Mouse (Mus musculus): ENCODE measurements around the gene Tnxb.
"Not testable (repeated sequence)": the region's sequence is repeated elsewhere in the genome, so short reads cannot be mapped to it uniquely, and the experiment has no call there.

Gene Tnxb

GRCm38 (mm10) chr17:34681881-34682536, 11.7 kb downstream of the Tnxb start:
- peak; percentile 50 for DNase-seq (ENCODE audit: extremely low read depth, insufficient read length, low spot score)

- DNase-seq (ENCODE audit: extremely low read depth, insufficient read length, low spot score) = no peak
These were observed 12.8 kb downstream of the Tnxb start for GRCm38 (mm10) chr17:34683179-34683578.

GRCm38 (mm10) chr17:34683686-34684220, 13.4 kb downstream of the Tnxb start:
- peak; percentile 57 for DNase-seq (ENCODE audit: extremely low read depth, insufficient read length, low spot score)

- peak; percentile 75 for DNase-seq (ENCODE audit: extremely low read depth, insufficient read length, low spot score)
These were observed 14.0 kb downstream of the Tnxb start for GRCm38 (mm10) chr17:34684253-34684893.

GRCm38 (mm10) chr17:34685120-34686110, 15.1 kb downstream of the Tnxb start:
- peak; percentile 92 for DNase-seq (ENCODE audit: extremely low read depth, insufficient read length, low spot score)

- no peak for DNase-seq (ENCODE audit: extremely low read depth, insufficient read length, low spot score)
These were observed 18.6 kb downstream of the Tnxb start for GRCm38 (mm10) chr17:34688889-34689288.

- DNase-seq (ENCODE audit: extremely low read depth, insufficient read length, low spot score) = no peak
These were observed 20.1 kb downstream of the Tnxb start for GRCm38 (mm10) chr17:34690458-34690857.

GRCm38 (mm10) chr17:34692906-34693305, 22.6 kb downstream of the Tnxb start:
- no peak for DNase-seq (ENCODE audit: extremely low read depth, insufficient read length, low spot score)

- DNase-seq (ENCODE audit: extremely low read depth, insufficient read length, low spot score) = no peak
These were observed 29.5 kb downstream of the Tnxb start for GRCm38 (mm10) chr17:34699575-34700408.

GRCm38 (mm10) chr17:34700671-34701071, 30.3 kb downstream of the Tnxb start:
- DNase-seq (ENCODE audit: extremely low read depth, insufficient read length, low spot score) = no peak

- not testable (repeated sequence) for DNase-seq (ENCODE audit: extremely low read depth, insufficient read length, low spot score)
These were observed 36.1 kb downstream of the Tnxb start for GRCm38 (mm10) chr17:34706476-34706875.

- DNase-seq (ENCODE audit: extremely low read depth, insufficient read length, low spot score) = peak; percentile 53
These were observed 42.6 kb downstream of the Tnxb start for GRCm38 (mm10) chr17:34712951-34713350.

GRCm38 (mm10) chr17:34714181-34714907, 44.0 kb downstream of the Tnxb start:
- DNase-seq (ENCODE audit: extremely low read depth, insufficient read length, low spot score) = not testable (repeated sequence)

GRCm38 (mm10) chr17:34714908-34715445, 44.6 kb downstream of the Tnxb start:
- DNase-seq (ENCODE audit: extremely low read depth, insufficient read length, low spot score) = not testable (repeated sequence)

- not testable (repeated sequence) for DNase-seq (ENCODE audit: extremely low read depth, insufficient read length, low spot score)
These were observed 45.1 kb downstream of the Tnxb start for GRCm38 (mm10) chr17:34715451-34715850.

GRCm38 (mm10) chr17:34716247-34716646, 45.9 kb downstream of the Tnxb start:
- no peak for DNase-seq (ENCODE audit: extremely low read depth, insufficient read length, low spot score)

- DNase-seq (ENCODE audit: extremely low read depth, insufficient read length, low spot score) = no peak
These were observed 47.1 kb downstream of the Tnxb start for GRCm38 (mm10) chr17:34717401-34717800.

- DNase-seq (ENCODE audit: extremely low read depth, insufficient read length, low spot score) = not testable (repeated sequence)
These were observed 49.6 kb downstream of the Tnxb start for GRCm38 (mm10) chr17:34719886-34720285.

GRCm38 (mm10) chr17:34722238-34722637, 51.9 kb downstream of the Tnxb start:
- DNase-seq (ENCODE audit: extremely low read depth, insufficient read length, low spot score) = not testable (repeated sequence)
